Mouse (Mus musculus) hindbrain, embryonic 14.5 days (tissue): ENCODE data around the gene Noa1. TPM values are rescaled to one million over a fixed set of nuclear protein-coding genes. Genes with fewer than 3 reads are reported as not detected.

Experiments used
- ATAC-seq: fragments of 200-750 bp; cut with Nextera tagmentation; 2 replicates; pipeline ENCODE4 v1.8.0; 2017; ENCODE audit warnings: moderate number of reproducible peaks, mild to moderate bottlenecking, moderate TSS enrichment, moderate library complexity; ENCODE audit not compliant: low FRiP score
- DNase-seq: peaks from one replicate; pipeline ENCODE4 v3.0.0-alpha.2; 2015; ENCODE audit warnings: low spot score
- H3K27ac ChIP-seq: fragments of 300-500 bp; sonication (generic); 2 replicates; pipeline ENCODE4 v1.5.1; 2014; ENCODE audit warnings: mild to moderate bottlenecking, moderate library complexity
- H3K27me3 ChIP-seq: fragments of 300-500 bp; sonication (generic); 2 replicates; pipeline ENCODE4 v1.6.1; 2014; ENCODE audit warnings: mild to moderate bottlenecking, low read length, mixed read lengths; ENCODE audit not compliant: control insufficient read depth, insufficient read depth
- H3K36me3 ChIP-seq: fragments of 300-500 bp; sonication (generic); replicated peaks from 2 replicates; pipeline ENCODE4 v1.6.1; 2014; ENCODE audit not compliant: control insufficient read depth, insufficient read depth
- H3K4me1 ChIP-seq: fragments of 300-500 bp; sonication (generic); replicated peaks from 2 replicates; pipeline ENCODE4 v1.6.1; 2014; ENCODE audit warnings: antibody characterized with exemption, low read length, mixed read lengths; ENCODE audit not compliant: control insufficient read depth, insufficient read depth
- H3K4me2 ChIP-seq: fragments of 300-500 bp; sonication (generic); replicated peaks from 2 replicates; pipeline ENCODE4 v1.6.1; 2014; ENCODE audit warnings: mild to moderate bottlenecking, moderate library complexity
- H3K4me3 ChIP-seq: fragments of 300-500 bp; sonication (generic); replicated peaks from 2 replicates; pipeline ENCODE4 v1.5.1; 2014; ENCODE audit warnings: mild to moderate bottlenecking, low read length
- H3K9ac ChIP-seq: fragments of 300-500 bp; sonication (generic); 2 replicates; pipeline ENCODE4 v1.6.1; 2014
- H3K9me3 ChIP-seq: fragments of 300-500 bp; sonication (generic); 2 replicates; pipeline ENCODE4 v1.6.1; 2016; ENCODE audit warnings: low read length; ENCODE audit not compliant: control insufficient read depth
- WGBS: fragments of 180-500 bp; shearing (Covaris S2); extraction: QIAGEN DNeasy Blood & Tissue Kit; methylation state at CpG from one replicate; pipeline ENCODE4 v1.1.7; 2014; 5-methylcytosine and 5-hydroxymethylcytosine counted together
- microRNA-seq: library from miRNA; unstranded; fragments of <30 nt; microRNA quantifications from one replicate; pipeline ENCODE4, GENCODE M21; 2016
- polyA plus RNA-seq: library from polyadenylated mRNA; unstranded; fragments of >200 nt; fragmentation: Nextera tagmentation; extraction: Ambion mirVana; gene quantifications from 2 replicates; pipeline ENCODE4 v1.2.1, GENCODE M21; 2014

The Noa1 gene
- polyA plus RNA-seq, 1 experiment from 2014 or later = 32.1 TPM

GRCm38 (mm10) chr5:77251656-77252055, 58.2 kb downstream of the Noa1 start:
- Histone ChIP-seq H3K36me3 (no peaks in the 10 kb centered on the region), H3K4me3 (no peak overlapping the region), H3K9ac (no peak overlapping the region), H3K4me2 (no peak overlapping the region), H3K9me3 (no peaks in the 10 kb centered on the region), H3K27ac (no peak overlapping the region), H3K4me1 (no peaks in the 10 kb centered on the region), H3K27me3 (no peaks in the 10 kb centered on the region)
- 37% methylated on average over 5 of the region's 5 CpGs for WGBS
- no peak for DNase-seq
- no peak for ATAC-seq

- peaks cover 9% of the 10 kb centered on the region; the same call in 1 of the 2 replicates for H3K4me1 ChIP-seq
- no peak overlapping the region for H3K4me3 ChIP-seq
- no peak for ATAC-seq
- H3K9ac ChIP-seq = no peak overlapping the region
- H3K4me2 ChIP-seq = no peak overlapping the region
- H3K27me3 ChIP-seq = no peaks in the 10 kb centered on the region
- no peak for DNase-seq
- no peak overlapping the region for H3K27ac ChIP-seq
- H3K9me3 ChIP-seq = no peaks in the 10 kb centered on the region
- 71% methylated on average over 9 of the region's 9 CpGs for WGBS
- H3K36me3 ChIP-seq = no peaks in the 10 kb centered on the region
These were observed 59.8 kb downstream of the Noa1 start for GRCm38 (mm10) chr5:77250083-77250482.

GRCm38 (mm10) chr5:77245787-77246671, 63.9 kb downstream of the Noa1 start:
- ATAC-seq = peak; percentile 49; the same call in 1 of the 2 replicates
- Histone ChIP-seq H3K27me3 (no peaks in the 10 kb centered on the region), H3K4me2 (peak overlapping the region; percentile 47), H3K4me1 (peaks cover 9% of the 10 kb centered on the region; the same call in 1 of the 2 replicates), H3K9me3 (no peaks in the 10 kb centered on the region), H3K4me3 (no peak overlapping the region), H3K27ac (no peak overlapping the region), H3K9ac (no peak overlapping the region), H3K36me3 (no peaks in the 10 kb centered on the region)
- DNase-seq = peak; percentile 62
- 28% methylated on average over 26 of the region's 26 CpGs for WGBS

- H3K4me1 ChIP-seq = peaks cover 9% of the 10 kb centered on the region; the same call in 1 of the 2 replicates
- H3K9ac ChIP-seq = no peak overlapping the region
- peak overlapping the region; percentile 47 for H3K4me2 ChIP-seq
- 41% methylated on average over 7 of the region's 7 CpGs for WGBS
- no peak for DNase-seq
- no peaks in the 10 kb centered on the region for H3K36me3 ChIP-seq
- H3K4me3 ChIP-seq = no peak overlapping the region
- no peaks in the 10 kb centered on the region for H3K9me3 ChIP-seq
- ATAC-seq = peak; percentile 16; the same call in 1 of the 2 replicates
- no peak overlapping the region for H3K27ac ChIP-seq
- no peaks in the 10 kb centered on the region for H3K27me3 ChIP-seq
These were observed 64.5 kb downstream of the Noa1 start for GRCm38 (mm10) chr5:77245463-77245786.

- DNase-seq (peak; percentile 30), ATAC-seq (peak; percentile 55; the same call in 1 of the 2 replicates)
- H3K4me1 ChIP-seq = peaks cover 9% of the 10 kb centered on the region; the same call in 1 of the 2 replicates
- no peak overlapping the region for H3K4me2 ChIP-seq
- no peak overlapping the region for H3K27ac ChIP-seq
- no peak overlapping the region for H3K9ac ChIP-seq
- no peaks in the 10 kb centered on the region for H3K36me3 ChIP-seq
- no peaks in the 10 kb centered on the region for H3K27me3 ChIP-seq
- H3K9me3 ChIP-seq = no peaks in the 10 kb centered on the region
- WGBS = 24% methylated on average over 8 of the region's 8 CpGs
- no peak overlapping the region for H3K4me3 ChIP-seq
These were observed 65.4 kb downstream of the Noa1 start for GRCm38 (mm10) chr5:77244331-77244987.

Small RNA genes lying within 50 kb of the gene (microRNA-seq; reads per million reads assigned to microRNA genes)
- gene Mir5098 = not detected

Other genes starting within 250 kb of the Noa1 start
- 8.4 and 11.3 TPM in 2 replicates for gene Hopx, start 195.0 kb downstream of the Noa1 start, polyA plus RNA-seq
- 1.8 and 2.0 TPM in 2 replicates for gene Spink2, start 98.6 kb downstream of the Noa1 start, polyA plus RNA-seq
- 8.4 and 8.6 TPM in 2 replicates for gene Rest, start 44.6 kb downstream of the Noa1 start, polyA plus RNA-seq
- 57.5 and 67.8 TPM in 2 replicates for gene Polr2b, start 63 bp upstream of the Noa1 start, polyA plus RNA-seq
- gene Igfbp7, start 98.0 kb upstream of the Noa1 start, polyA plus RNA-seq = 70.5 and 80.4 TPM in 2 replicates